Mouse (Mus musculus) liver, postnatal 0 days (tissue): ENCODE measurements at regions not wholly inside any gene's neighbourhood (a gene's known extent, or its start where the extent isn't known, plus 50 kb on each side); places are given as distances from the start of the nearest gene placed in this dataset.

Experiments used
- ATAC-seq: fragments of 200-750 bp; cut with Nextera tagmentation; 2 replicates; pipeline ENCODE4 v1.8.0; 2017; ENCODE audit warnings: mild to moderate bottlenecking, moderate library complexity
- DNase-seq: peaks from one replicate; pipeline ENCODE4 v3.0.0-alpha.2; 2016
- H3K27ac ChIP-seq: fragments of 300-500 bp; sonication (generic); 2 replicates; pipeline ENCODE4 v1.5.1; 2014; ENCODE audit warnings: antibody characterized with exemption, moderate library complexity, mild to moderate bottlenecking, low read depth
- H3K27me3 ChIP-seq: fragments of 300-500 bp; sonication (generic); 2 replicates; pipeline ENCODE4 v1.6.1; 2014; ENCODE audit warnings: low read length, control low read depth, mixed read lengths; ENCODE audit not compliant: insufficient read depth
- H3K36me3 ChIP-seq: fragments of 300-500 bp; sonication (generic); replicated peaks from 2 replicates; pipeline ENCODE4 v1.6.1; 2014; ENCODE audit warnings: mild to moderate bottlenecking, control low read depth, low read length, moderate library complexity, mixed read lengths; ENCODE audit not compliant: insufficient read depth
- H3K4me1 ChIP-seq: fragments of 300-500 bp; sonication (generic); 2 replicates; pipeline ENCODE4 v1.6.1; 2014; ENCODE audit warnings: antibody characterized with exemption, mild to moderate bottlenecking, control low read depth; ENCODE audit not compliant: insufficient read depth
- H3K4me2 ChIP-seq: fragments of 300-500 bp; sonication (generic); 2 replicates; pipeline ENCODE4 v1.6.1; 2014; ENCODE audit warnings: low read depth, mild to moderate bottlenecking, low read length, moderate library complexity, mixed read lengths
- H3K4me3 ChIP-seq: fragments of 300-500 bp; sonication (generic); 2 replicates; pipeline ENCODE4 v1.5.1; 2014; ENCODE audit warnings: low read depth, low read length
- H3K9ac ChIP-seq: fragments of 300-500 bp; sonication (generic); replicated peaks from 2 replicates; pipeline ENCODE4 v1.6.1; 2014; ENCODE audit warnings: mild to moderate bottlenecking, moderate library complexity
- H3K9me3 ChIP-seq: fragments of 300-500 bp; sonication (generic); 2 replicates; pipeline ENCODE4 v1.6.1; 2016; ENCODE audit warnings: mild to moderate bottlenecking, control low read depth, low read length, mixed read lengths
- CTCF ChIP-seq: sonication (generic); IDR thresholded peaks from 2 replicates; pipeline ENCODE4 v1.5.1; 2016; ENCODE audit warnings: antibody characterized with exemption, low read depth
- EP300 ChIP-seq: IDR thresholded peaks from 2 replicates; pipeline ENCODE4 v1.6.1; 2016; ENCODE audit warnings: antibody characterized with exemption, low read depth, mild to moderate bottlenecking
- WGBS: fragments of 180-500 bp; shearing (Covaris S2); extraction: QIAGEN DNeasy Blood & Tissue Kit; methylation state at CpG from one replicate; pipeline ENCODE4 v1.1.7; 2014; ENCODE audit not compliant: insufficient replicate concordance; 5-methylcytosine and 5-hydroxymethylcytosine counted together

GRCm38 (mm10) chr8:53941144-53941543 is 136.3 kb upstream of the Vegfc start:
- H3K36me3 ChIP-seq: no peaks in the 10 kb centered on the region
- no peak overlapping the region for H3K4me3 ChIP-seq
- H3K9me3 ChIP-seq: no peaks in the 10 kb centered on the region
- no peaks in the 10 kb centered on the region for H3K4me1 ChIP-seq
- no peak for TF ChIP-seq CTCF
- no peak for TF ChIP-seq EP300
- DNase-seq (no peak), ATAC-seq (no peak)
- 80% methylated on average over 2 of the region's 2 CpGs for WGBS
- H3K4me2 ChIP-seq: no peak overlapping the region
- no peak overlapping the region for H3K27ac ChIP-seq
- H3K27me3 ChIP-seq: no peaks in the 10 kb centered on the region
- no peak overlapping the region for H3K9ac ChIP-seq

GRCm38 (mm10) chr8:53945561-53945960 is 131.8 kb upstream of the Vegfc start:
- no peak for TF ChIP-seq CTCF
- TF ChIP-seq EP300: no peak

GRCm38 (mm10) chr8:53947384-53947783 is 130.0 kb upstream of the Vegfc start:
- ATAC-seq: no peak
- no peak overlapping the region for H3K9ac ChIP-seq
- H3K9me3 ChIP-seq: no peaks in the 10 kb centered on the region
- no peak overlapping the region for H3K27ac ChIP-seq
- no peaks in the 10 kb centered on the region for H3K36me3 ChIP-seq
- no peaks in the 10 kb centered on the region for H3K4me1 ChIP-seq
- DNase-seq: no peak
- no peaks in the 10 kb centered on the region for H3K27me3 ChIP-seq
- H3K4me2 ChIP-seq: no peak overlapping the region
- no peak overlapping the region for H3K4me3 ChIP-seq
- TF ChIP-seq EP300 (no peak), CTCF (no peak)

More at GRCm38 (mm10) chr8:53945561-53945960, 131.8 kb upstream of the Vegfc start:
- Histone ChIP-seq H3K36me3 (no peaks in the 10 kb centered on the region), H3K4me1 (no peaks in the 10 kb centered on the region), H3K27ac (no peak overlapping the region), H3K4me2 (no peak overlapping the region), H3K4me3 (no peak overlapping the region), H3K27me3 (no peaks in the 10 kb centered on the region), H3K9ac (no peak overlapping the region), H3K9me3 (no peaks in the 10 kb centered on the region)
- no peak for DNase-seq
- 52% methylated on average over 2 of the region's 2 CpGs for WGBS
- ATAC-seq: no peak

GRCm38 (mm10) chr8:53954476-53955158 is 122.8 kb upstream of the Vegfc start:
- Histone ChIP-seq H3K9me3 (no peaks in the 10 kb centered on the region), H3K4me2 (no peak overlapping the region), H3K4me3 (no peak overlapping the region), H3K4me1 (no peaks in the 10 kb centered on the region), H3K27ac (no peak overlapping the region), H3K9ac (no peak overlapping the region), H3K36me3 (no peaks in the 10 kb centered on the region), H3K27me3 (no peaks in the 10 kb centered on the region)
- no peak for ATAC-seq
- DNase-seq: no peak
- TF ChIP-seq CTCF: no peak
- TF ChIP-seq EP300: no peak
- 70% methylated on average over 4 of the region's 4 CpGs for WGBS

GRCm38 (mm10) chr8:53956148-53956547 is 121.3 kb upstream of the Vegfc start:
- H3K27ac ChIP-seq: no peak overlapping the region
- no peaks in the 10 kb centered on the region for H3K36me3 ChIP-seq
- ATAC-seq: no peak
- H3K4me2 ChIP-seq: no peak overlapping the region
- no peak overlapping the region for H3K4me3 ChIP-seq
- H3K9ac ChIP-seq: no peak overlapping the region
- DNase-seq: no peak
- no peaks in the 10 kb centered on the region for H3K9me3 ChIP-seq
- no peaks in the 10 kb centered on the region for H3K27me3 ChIP-seq
- no peaks in the 10 kb centered on the region for H3K4me1 ChIP-seq
- 73% methylated on average over 2 of the region's 2 CpGs for WGBS
- TF ChIP-seq CTCF: no peak
- no peak for TF ChIP-seq EP300

- Histone ChIP-seq H3K4me2 (no peak overlapping the region), H3K4me3 (no peak overlapping the region), H3K27ac (no peak overlapping the region), H3K27me3 (no peaks in the 10 kb centered on the region), H3K4me1 (no peaks in the 10 kb centered on the region), H3K36me3 (no peaks in the 10 kb centered on the region), H3K9me3 (no peaks in the 10 kb centered on the region), H3K9ac (no peak overlapping the region)
- 59% methylated on average over 1 of the region's 1 CpGs for WGBS
- no peak for ATAC-seq
- TF ChIP-seq CTCF (no peak), EP300 (no peak)
- no peak for DNase-seq
Observed at GRCm38 (mm10) chr8:53958548-53958947, 118.9 kb upstream of the Vegfc start.
